Mouse (Mus musculus): ENCODE measurements around the gene Dchs1.
"Not testable (repeated sequence)": the region's sequence is repeated elsewhere in the genome, so short reads cannot be mapped to it uniquely, and the experiment has no call there.

Dchs1 gene

GRCm38 (mm10) chr7:105743246-105743925 lies 44.1 kb downstream of the Dchs1 start:
- DNase-seq (ENCODE audit: low spot score in 2 of 2) = not testable (repeated sequence)

- not testable (repeated sequence) for DNase-seq (ENCODE audit: low spot score in 2 of 2)
These were observed 44.8 kb downstream of the Dchs1 start for GRCm38 (mm10) chr7:105742539-105743215.

- no peak for DNase-seq (ENCODE audit: low spot score in 2 of 2)
These were observed 45.5 kb downstream of the Dchs1 start for GRCm38 (mm10) chr7:105741978-105742377.

GRCm38 (mm10) chr7:105740851-105741250 lies 46.6 kb downstream of the Dchs1 start:
- DNase-seq (ENCODE audit: low spot score in 2 of 2) = no peak

- DNase-seq (ENCODE audit: low spot score in 2 of 2) = no peak
These were observed 47.2 kb downstream of the Dchs1 start for GRCm38 (mm10) chr7:105740089-105740795.

GRCm38 (mm10) chr7:105738948-105739347 lies 48.5 kb downstream of the Dchs1 start:
- DNase-seq (ENCODE audit: low spot score in 2 of 2) = peak; percentile 88 to 93

GRCm38 (mm10) chr7:105738286-105738685 lies 49.2 kb downstream of the Dchs1 start:
- DNase-seq (ENCODE audit: low spot score in 2 of 2) = no peak

- DNase-seq (ENCODE audit: low spot score in 2 of 2) = no peak
These were observed 49.8 kb downstream of the Dchs1 start for GRCm38 (mm10) chr7:105737648-105738047.

GRCm38 (mm10) chr7:105736911-105737521 lies 50.4 kb downstream of the Dchs1 start, which contains the start of gene Rrp8:
Rrp8 (minus strand) TSS chr7:105737385.
- peak; percentile 49 to 61 for DNase-seq (ENCODE audit: low spot score in 2 of 2)

GRCm38 (mm10) chr7:105736264-105736901 lies 51.1 kb downstream of the Dchs1 start, which contains the start of gene Ilk:
Ilk (plus strand) TSS chr7:105736592.
- peak; percentile 96 for DNase-seq (ENCODE audit: low spot score in 2 of 2)

GRCm38 (mm10) chr7:105735464-105735863 lies 52.0 kb downstream of the Dchs1 start:
- not testable (repeated sequence) for DNase-seq (ENCODE audit: low spot score in 2 of 2)

GRCm38 (mm10) chr7:105734826-105735225 lies 52.6 kb downstream of the Dchs1 start:
- no peak for DNase-seq (ENCODE audit: low spot score in 2 of 2)

GRCm38 (mm10) chr7:105733836-105734235 lies 53.6 kb downstream of the Dchs1 start:
- DNase-seq (ENCODE audit: low spot score in 2 of 2) = no peak

GRCm38 (mm10) chr7:105728701-105729428 lies 58.6 kb downstream of the Dchs1 start:
- peak; percentile 47 to 48 for DNase-seq (ENCODE audit: low spot score in 2 of 2)

- DNase-seq (ENCODE audit: low spot score in 2 of 2) = no peak
These were observed 60.5 kb downstream of the Dchs1 start for GRCm38 (mm10) chr7:105726980-105727325.

GRCm38 (mm10) chr7:105726144-105726979 lies 61.1 kb downstream of the Dchs1 start:
- peak in 1 of 2 experiments; percentile 68 for DNase-seq (ENCODE audit: low spot score in 2 of 2)

GRCm38 (mm10) chr7:105721916-105722315 lies 65.5 kb downstream of the Dchs1 start:
- DNase-seq (ENCODE audit: low spot score in 2 of 2) = no peak

GRCm38 (mm10) chr7:105715366-105715765 lies 72.1 kb downstream of the Dchs1 start:
- no peak for DNase-seq (ENCODE audit: low spot score in 2 of 2)

GRCm38 (mm10) chr7:105708733-105709132 lies 78.7 kb downstream of the Dchs1 start:
- no peak for DNase-seq (ENCODE audit: low spot score in 2 of 2)

- no peak for DNase-seq (ENCODE audit: low spot score in 2 of 2)
These were observed 83.6 kb downstream of the Dchs1 start for GRCm38 (mm10) chr7:105703816-105704215.

Measured in heart, adult 9 months (tissue).